22 mouse cellular contexts compared by ENCODE assay signal in genomic region chr4:109064941-109065340, GRCm38 (mm10).
DNase-seq lines count a peak whose midpoint lies in the region; ATAC-seq and TF ChIP-seq lines count a peak whose summit lies in the region.
"Had no signal": no experiment of that assay in that cellular context is flagged by ENCODE, and none has a peak within 500 bp of the region (broad histone marks: within the 10 kb centered on the region; RNA-seq: fewer than 3 reads in every experiment).

No protein-coding gene starts in this region.

- ATAC-seq in kidney, postnatal 0 days (replicated peaks; ENCODE audit: low FRiP score, low read depth) = no peak
- ATAC-seq in neural tube, embryonic 15.5 days (ENCODE audit: low FRiP score) = 0 out of 2 replicates have a peak, but pooled peaks have one; percentile 32
- ATAC-seq: forebrain, embryonic 14.5 days had no signal

- 46% methylated on average over 6 of the region's 6 CpGs for WGBS in kidney, adult 2 months
- 69% methylated on average over 6 of the region's 6 CpGs for WGBS in kidney, postnatal 0 days
- WGBS in neural tube, embryonic 15.5 days = 91% methylated on average over 6 of the region's 6 CpGs

- no peaks in the 10 kb centered on the region for H3K27me3 ChIP-seq in kidney, adult 2 months (replicated peaks; ENCODE audit: control insufficient read depth, insufficient read depth, low read length)
- H3K27me3 ChIP-seq in kidney, postnatal 0 days (ENCODE audit: insufficient read depth, low read length) = no peaks in the 10 kb centered on the region
- no peaks in the 10 kb centered on the region for H3K27me3 ChIP-seq in neural tube, embryonic 15.5 days (replicated peaks)
- H3K27me3 ChIP-seq: embryonic facial prominence, embryonic 13.5 days; embryonic facial prominence, embryonic 15.5 days; forebrain, embryonic 12.5 days had no signal

- TF ChIP-seq POLR2A in kidney, adult 2 months (IDR thresholded peaks at IDR 0.05; ENCODE audit: low read depth, low read length) = no peak

- no peak overlapping the region for H3K9ac ChIP-seq in kidney, postnatal 0 days (ENCODE audit: low read depth, low read length)
- no peak overlapping the region for H3K9ac ChIP-seq in neural tube, embryonic 15.5 days (replicated peaks)
- H3K9ac ChIP-seq: embryonic facial prominence, embryonic 13.5 days; embryonic facial prominence, embryonic 15.5 days; forebrain, embryonic 12.5 days had no signal

- no peak overlapping the region for H3K4me3 ChIP-seq in kidney, adult 2 months (ENCODE audit: insufficient read depth, low read depth, low read length)
- H3K4me3 ChIP-seq in kidney, postnatal 0 days (replicated peaks; ENCODE audit: low read depth, low read length) = no peak overlapping the region
- no peak overlapping the region for H3K4me3 ChIP-seq in neural tube, embryonic 15.5 days (replicated peaks)
- H3K4me3 ChIP-seq: embryonic facial prominence, embryonic 13.5 days; embryonic facial prominence, embryonic 15.5 days; erythroblast, embryonic 14.5 days; forebrain, embryonic 10.5 days; forebrain, embryonic 12.5 days had no signal

- peaks cover 16% of the 10 kb centered on the region for H3K36me3 ChIP-seq in kidney, adult 2 months (ENCODE audit: control insufficient read depth, insufficient read depth, low read length)
- peaks cover 80% of the 10 kb centered on the region for H3K36me3 ChIP-seq in kidney, postnatal 0 days (ENCODE audit: insufficient read depth, low read length)
- H3K36me3 ChIP-seq in neural tube, embryonic 15.5 days = peaks cover 76% of the 10 kb centered on the region

- H3K4me1 ChIP-seq in kidney, adult 2 months (ENCODE audit: control insufficient read depth, insufficient read depth, low read length) = peaks cover 6% of the 10 kb centered on the region; the same call in 1 of the 2 replicates
- no peaks in the 10 kb centered on the region for H3K4me1 ChIP-seq in kidney, postnatal 0 days (replicated peaks; ENCODE audit: insufficient read depth, low read length)
- no peaks in the 10 kb centered on the region for H3K4me1 ChIP-seq in neural tube, embryonic 15.5 days
- H3K4me1 ChIP-seq: embryonic facial prominence, embryonic 13.5 days; embryonic facial prominence, embryonic 15.5 days; forebrain, embryonic 10.5 days; forebrain, embryonic 12.5 days had no signal

- no peaks in the 10 kb centered on the region for H3K9me3 ChIP-seq in kidney, postnatal 0 days (replicated peaks; ENCODE audit: low read length)
- no peaks in the 10 kb centered on the region for H3K9me3 ChIP-seq in neural tube, embryonic 15.5 days (replicated peaks)
- H3K9me3 ChIP-seq: embryonic facial prominence, embryonic 13.5 days; embryonic facial prominence, embryonic 15.5 days; forebrain, embryonic 10.5 days; forebrain, embryonic 12.5 days had no signal

- peak overlapping the region; percentile 22; the same call in 1 of the 2 replicates for H3K27ac ChIP-seq in kidney, adult 2 months (ENCODE audit: insufficient read depth, low read depth, low read length)
- H3K27ac ChIP-seq in kidney, postnatal 0 days = 0 out of 2 replicates have a peak overlapping the region, but pooled peaks have one; percentile 2
- H3K27ac ChIP-seq in neural tube, embryonic 15.5 days (replicated peaks) = no peak overlapping the region
- H3K27ac ChIP-seq: embryonic facial prominence, embryonic 13.5 days; embryonic facial prominence, embryonic 15.5 days; forebrain, embryonic 10.5 days; forebrain, embryonic 12.5 days had no signal

- DNase-seq in kidney, adult 2 months = peak; percentile 51
- DNase-seq in kidney, adult 11 months = no peak
- no peak for DNase-seq in kidney, postnatal 0 days (ENCODE audit: low spot score)
- DNase-seq in kidney, adult 18-20 months = no peak
- DNase-seq in neural tube, embryonic 10.5 days (ENCODE audit: extremely low spot score, low spot score) = no peak
- DNase-seq: adrenal gland, adult 2 months; adrenal gland, postnatal 10 days; adrenal gland, postnatal 25 days; cerebellum, adult 11 months; cerebellum, adult 18-20 months; cerebellum, adult 8-10 months; cerebellum, adult 9-11 months; cerebellum, postnatal 14 days; cerebellum, postnatal 36 days; embryo, embryonic 11 days had no signal

- no peak overlapping the region for H3K4me2 ChIP-seq in kidney, postnatal 0 days (ENCODE audit: low read length)
- no peak overlapping the region for H3K4me2 ChIP-seq in neural tube, embryonic 15.5 days
- H3K4me2 ChIP-seq: embryonic facial prominence, embryonic 13.5 days; embryonic facial prominence, embryonic 15.5 days; forebrain, embryonic 12.5 days had no signal

- TF ChIP-seq CTCF in kidney, adult 2 months (conservative IDR thresholded peaks at IDR 0.05; ENCODE audit: insufficient read depth, insufficient read length, low read depth, low read length) = no peak
- TF ChIP-seq CTCF in kidney, postnatal 0 days (IDR thresholded peaks at IDR 0.05; ENCODE audit: low read depth) = no peak
